Mouse (Mus musculus) layer of hippocampus, adult 2 months (tissue): ENCODE measurements around the gene Usp21. TPM values are rescaled to one million over a fixed set of nuclear protein-coding genes. Genes with fewer than 3 reads are reported as not detected.

ENCODE experiments used
- DNase-seq, 2 experiments: peaks; one replicate each; pipeline ENCODE4 v3.0.0; 2022; ENCODE audit warnings: low spot score in 2 of 2
- H3K27ac ChIP-seq: fragments of 200-600 bp; 2 replicates; pipeline ENCODE4 v1.8.1; 2022
- H3K4me3 ChIP-seq: fragments of 200-600 bp; 2 replicates; pipeline ENCODE4 v1.8.1; 2022; ENCODE audit warnings: mild to moderate bottlenecking
- CTCF ChIP-seq: fragments of 200-600 bp; conservative IDR thresholded peaks from 2 replicates; pipeline ENCODE4 v1.8.1; 2022; ENCODE audit warnings: antibody characterized with exemption, mild to moderate bottlenecking, moderate library complexity
- total RNA-seq, 2 experiments: library from RNA; stranded (reverse); gene quantifications; 2 replicates each; pipeline ENCODE4 v1.2.3; 2021

The Usp21 gene
- total RNA-seq, 2 experiments from 2014 or later = 61.9 to 76.6 TPM

DNA sequence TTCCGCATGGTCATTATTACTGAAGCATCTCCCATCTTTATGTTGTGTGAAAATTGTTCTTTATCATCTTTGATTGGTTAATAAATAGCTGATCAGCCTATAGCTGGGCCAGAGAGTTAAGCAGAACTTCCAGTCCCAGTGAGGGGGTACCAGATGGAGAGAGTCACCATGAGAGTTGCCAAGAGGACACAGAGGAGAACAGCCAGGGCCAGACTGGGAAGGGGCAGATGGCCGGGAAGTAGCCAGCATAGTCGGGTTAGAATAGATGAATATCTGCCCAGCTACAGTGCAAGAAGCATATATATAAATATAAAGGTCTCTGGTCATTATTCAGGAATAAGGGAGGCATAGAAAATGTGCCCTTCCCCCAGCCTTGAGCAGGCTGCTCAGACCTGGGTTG, 10.4 kb upstream of the Usp21 start:
- no peak for DNase-seq
- no peak overlapping the region for H3K4me3 ChIP-seq
- TF ChIP-seq CTCF = no peak
- no peak overlapping the region for H3K27ac ChIP-seq

- TF ChIP-seq CTCF = no peak
- DNase-seq = no peak
- Histone ChIP-seq H3K27ac (peak overlapping the region; percentile 100), H3K4me3 (peak overlapping the region; percentile 95)
Measured at GRCm38 (mm10) chr1:171295063-171295402, 7.2 kb upstream of the Usp21 start.

DNA sequence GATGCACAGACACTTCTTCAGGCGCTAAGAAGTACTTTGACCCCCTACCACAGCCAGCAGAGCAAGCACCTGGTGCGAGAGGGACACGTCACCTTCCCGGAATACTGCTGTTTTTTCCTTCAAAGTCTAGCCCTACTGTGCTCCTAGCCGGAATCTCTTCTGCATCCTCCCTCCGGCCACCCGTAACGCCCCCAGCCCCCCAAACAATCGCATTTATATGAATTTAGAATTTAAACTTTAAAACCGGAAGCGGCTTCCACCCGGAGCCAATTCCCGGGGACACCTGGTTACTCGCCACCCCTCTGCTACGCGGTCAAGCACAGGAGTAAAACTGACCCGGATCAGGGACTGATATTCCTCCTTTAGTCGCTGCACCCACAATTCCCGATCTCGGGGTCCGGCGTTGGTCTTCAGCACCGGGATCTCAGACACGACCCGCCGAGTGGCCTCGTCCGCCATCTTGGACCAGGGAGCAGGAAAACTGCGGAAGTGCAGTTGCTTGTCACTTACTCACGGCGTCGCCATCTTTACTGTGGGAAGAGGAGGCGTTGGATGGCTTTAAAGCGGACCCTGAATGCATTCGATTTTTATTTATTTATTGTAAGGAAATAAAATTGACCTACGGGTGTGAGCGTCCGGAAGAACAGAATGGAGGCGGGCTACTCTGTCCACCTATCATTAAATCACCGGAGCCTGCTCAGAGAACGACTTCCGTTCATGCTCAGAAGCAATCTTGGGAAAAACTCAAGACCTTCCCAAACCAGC, 6.7 kb upstream of the Usp21 start, which contains the start of gene Ufc1:
TSS of gene Ufc1 (minus strand) at position 727 of the 765 bp plus-strand sequence.
- Histone ChIP-seq H3K27ac (peak within 1 kb of the TSS; percentile 100), H3K4me3 (peak within 1 kb of the TSS; percentile 95)
- peak; percentile 76 to 79 for DNase-seq
- TF ChIP-seq CTCF = peak; percentile 69

DNA sequence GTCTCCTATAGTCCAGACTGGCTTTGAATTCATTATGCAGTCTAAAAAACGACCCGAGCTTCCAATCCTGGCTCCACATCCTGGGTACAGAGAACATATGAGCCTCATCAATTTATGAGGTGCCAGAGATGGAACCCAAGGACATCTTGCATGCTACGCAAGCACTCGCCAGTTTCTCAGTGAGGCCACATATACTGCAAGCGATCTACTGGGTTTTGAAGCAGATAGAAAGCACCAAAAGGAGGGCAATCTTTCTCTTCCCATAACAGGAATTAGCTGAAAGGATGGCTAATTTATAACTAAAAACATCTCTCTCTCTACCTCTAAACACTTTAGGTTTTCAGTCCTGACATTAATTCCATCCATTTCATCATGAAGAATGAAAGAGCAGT, 6.1 kb upstream of the Usp21 start:
- H3K4me3 ChIP-seq = peak overlapping the region; percentile 95
- H3K27ac ChIP-seq = peak overlapping the region; percentile 100
- no peak for TF ChIP-seq CTCF
- DNase-seq = no peak

GRCm38 (mm10) chr1:171293351-171293750, 5.6 kb upstream of the Usp21 start:
- peak overlapping the region; percentile 95 for H3K4me3 ChIP-seq
- TF ChIP-seq CTCF = no peak
- H3K27ac ChIP-seq = peak overlapping the region; percentile 100
- DNase-seq = no peak

DNA sequence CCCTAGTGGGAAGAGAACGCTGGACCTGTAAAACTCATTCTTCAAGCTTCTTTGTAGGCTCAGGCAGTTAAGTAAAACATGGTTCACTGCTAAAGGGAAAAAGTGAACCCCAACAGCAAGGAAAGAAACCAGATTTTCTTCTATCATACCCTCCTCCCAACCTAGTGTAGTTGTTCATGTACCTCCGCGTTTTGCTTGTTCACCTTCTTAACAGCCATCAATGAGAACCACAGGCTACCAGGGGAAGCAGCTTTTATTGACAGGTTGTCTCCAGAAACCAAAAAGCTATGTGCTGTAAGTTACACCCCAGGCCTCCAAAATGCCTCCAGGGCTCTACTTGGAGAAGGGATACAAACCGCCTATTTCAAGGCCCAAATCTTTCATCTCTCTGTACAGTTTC, 537 bp upstream of the Usp21 start:
- Histone ChIP-seq H3K27ac (peak overlapping the region; percentile 93), H3K4me3 (no peak overlapping the region; the same call in 1 of the 2 replicates)
- TF ChIP-seq CTCF = no peak
- DNase-seq = no peak

- no peak for DNase-seq
- Histone ChIP-seq H3K27ac (peak overlapping the region; percentile 93; the same call in 1 of the 2 replicates), H3K4me3 (peak overlapping the region; percentile 98)
- no peak for TF ChIP-seq CTCF
Measured at GRCm38 (mm10) chr1:171286517-171286916, 1.3 kb downstream of the Usp21 start.

DNA sequence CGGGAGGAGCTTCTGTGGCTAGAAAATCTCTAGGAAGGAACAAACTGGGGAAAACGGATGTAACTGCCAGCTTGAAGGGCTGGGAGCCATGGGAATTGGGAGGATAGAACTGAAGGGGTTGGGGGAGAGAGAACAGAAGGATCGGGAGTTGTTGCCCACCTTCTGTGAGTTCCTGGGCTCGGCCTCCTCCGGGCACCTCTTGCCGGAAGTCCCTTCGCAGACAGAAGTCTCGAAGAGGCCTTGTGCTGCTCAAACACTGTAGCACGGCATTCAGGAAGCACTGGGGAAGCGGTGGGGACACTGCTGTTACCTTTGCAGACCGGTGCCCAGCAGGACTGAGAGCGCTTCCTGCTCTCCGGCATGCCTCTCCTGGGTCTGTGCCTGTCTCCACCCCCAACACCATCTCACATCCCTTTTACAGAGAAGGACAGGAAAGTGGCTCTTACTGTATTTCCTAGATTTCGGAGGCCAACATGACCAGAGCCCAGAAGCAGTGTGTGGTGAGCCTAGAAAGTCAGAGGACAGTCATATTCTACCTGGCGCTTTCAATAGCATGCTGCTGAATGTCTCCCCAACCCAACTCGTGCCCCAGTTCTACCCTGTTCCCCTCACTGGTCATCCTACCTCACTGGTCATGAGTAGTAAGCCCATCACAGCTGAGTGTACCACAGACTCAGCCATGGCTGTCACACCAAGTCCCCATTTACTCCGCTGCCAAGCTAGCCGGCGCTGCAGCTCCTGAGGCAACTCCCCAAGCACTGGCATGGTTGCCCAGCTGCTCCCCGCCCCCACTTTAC, 2.5 kb downstream of the Usp21 start:
- no peak for DNase-seq
- Histone ChIP-seq H3K4me3 (peak overlapping the region; percentile 14), H3K27ac (peak overlapping the region; percentile 77)
- TF ChIP-seq CTCF = no peak

DNA sequence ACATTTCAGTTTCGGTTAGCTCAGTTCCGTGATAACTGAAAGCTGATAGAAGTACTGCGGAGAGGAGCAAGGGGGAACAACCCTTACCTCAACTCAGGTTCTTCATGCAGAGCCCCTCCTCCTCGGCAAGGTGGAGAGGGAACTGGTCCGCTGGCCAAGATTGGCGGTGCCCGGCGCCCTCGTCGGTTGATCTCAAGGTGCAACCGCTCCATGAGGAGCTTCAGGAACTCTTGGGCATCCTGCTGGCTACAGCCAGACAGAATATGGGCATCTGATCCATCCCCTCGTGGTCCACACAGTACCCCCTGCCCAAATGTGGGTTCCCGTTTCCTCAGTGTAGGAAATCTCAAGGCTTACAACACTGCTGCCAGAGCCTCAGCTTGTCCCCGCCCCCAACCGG, 3.3 kb downstream of the Usp21 start:
- no peak for DNase-seq
- Histone ChIP-seq H3K27ac (peak overlapping the region; percentile 77), H3K4me3 (peak overlapping the region; percentile 14; the same call in 1 of the 2 replicates)
- no peak for TF ChIP-seq CTCF

- Histone ChIP-seq H3K27ac (peak overlapping the region; percentile 28; the same call in 1 of the 2 replicates), H3K4me3 (no peak overlapping the region)
- DNase-seq = peak in 1 of 2 experiments; percentile 6
- no peak for TF ChIP-seq CTCF
Measured at GRCm38 (mm10) chr1:171283188-171284160, 4.3 kb downstream of the Usp21 start.

- peak; percentile 1 to 8 for DNase-seq
- Histone ChIP-seq H3K27ac (peak overlapping the region; percentile 83), H3K4me3 (peak overlapping the region; percentile 70)
- no peak for TF ChIP-seq CTCF
Measured at GRCm38 (mm10) chr1:171282086-171282805, 5.5 kb downstream of the Usp21 start.

- TF ChIP-seq CTCF = peak; percentile 91
- Histone ChIP-seq H3K27ac (peak overlapping the region; percentile 83), H3K4me3 (peak overlapping the region; percentile 70)
- DNase-seq = peak; percentile 70 to 84
Measured at GRCm38 (mm10) chr1:171281528-171281923, 6.3 kb downstream of the Usp21 start.
